Mouse (Mus musculus) midbrain, embryonic 11.5 days (tissue): ENCODE data around the gene Setd4. TPM values are rescaled to one million over a fixed set of nuclear protein-coding genes. Genes with fewer than 3 reads are reported as not detected.

ENCODE experiments used
- ATAC-seq: fragments of 200-750 bp; cut with Nextera tagmentation; 2 replicates; pipeline ENCODE4 v1.8.0; 2017; ENCODE audit warnings: moderate TSS enrichment, moderate library complexity; ENCODE audit not compliant: low FRiP score
- DNase-seq: peaks from one replicate; pipeline ENCODE4 v3.0.0; 2015; ENCODE audit warnings: low spot score; ENCODE audit errors: missing footprints
- H3K27ac ChIP-seq: fragments of 300-500 bp; sonication (generic); 2 replicates; pipeline ENCODE4 v1.5.1; 2014; ENCODE audit warnings: low read depth, low read length
- H3K27me3 ChIP-seq: fragments of 300-500 bp; sonication (generic); 2 replicates; pipeline ENCODE4 v1.6.1; 2014; ENCODE audit warnings: mild to moderate bottlenecking, low read length, moderate library complexity, mixed read lengths; ENCODE audit not compliant: control insufficient read depth, insufficient read depth
- H3K36me3 ChIP-seq: fragments of 300-500 bp; sonication (generic); 2 replicates; pipeline ENCODE4 v1.6.1; 2014; ENCODE audit warnings: mild to moderate bottlenecking, low read length, moderate library complexity, mixed read lengths; ENCODE audit not compliant: control insufficient read depth, insufficient read depth
- H3K4me1 ChIP-seq: fragments of 300-500 bp; sonication (generic); 2 replicates; pipeline ENCODE4 v1.6.1; 2014; ENCODE audit warnings: low read length; ENCODE audit not compliant: control insufficient read depth, insufficient read depth
- H3K4me2 ChIP-seq: fragments of 300-500 bp; sonication (generic); 2 replicates; pipeline ENCODE4 v1.6.1; 2014; ENCODE audit warnings: mild to moderate bottlenecking, moderate library complexity
- H3K4me3 ChIP-seq: fragments of 300-500 bp; sonication (generic); 2 replicates; pipeline ENCODE4 v1.5.1; 2014; ENCODE audit warnings: low read depth, low read length
- H3K9ac ChIP-seq: fragments of 300-500 bp; sonication (generic); 2 replicates; pipeline ENCODE4 v1.6.1; 2014; ENCODE audit warnings: low read length
- H3K9me3 ChIP-seq: fragments of 300-500 bp; sonication (generic); 2 replicates; pipeline ENCODE4 v1.6.1; 2016; ENCODE audit warnings: low read length; ENCODE audit not compliant: control insufficient read depth
- WGBS: fragments of 180-500 bp; shearing (Covaris S2); extraction: QIAGEN DNeasy Blood & Tissue Kit; methylation state at CpG from one replicate; pipeline ENCODE4 v1.1.7; 2014; 5-methylcytosine and 5-hydroxymethylcytosine counted together
- polyA plus RNA-seq: library from polyadenylated mRNA; unstranded; fragments of >200 nt; fragmentation: Nextera tagmentation; extraction: Ambion mirVana; gene quantifications from 2 replicates; pipeline ENCODE4 v1.2.1, GENCODE M21; 2014

Gene Setd4
- polyA plus RNA-seq, 1 experiment from 2014 or later, result 11.6 TPM

GRCm38 (mm10) chr16:93596807-93597206 is 7.1 kb downstream of the Setd4 start:
- Histone ChIP-seq H3K9me3 (no peaks in the 10 kb centered on the region), H3K4me3 (no peak overlapping the region), H3K27me3 (no peaks in the 10 kb centered on the region), H3K9ac (no peak overlapping the region), H3K4me1 (no peaks in the 10 kb centered on the region), H3K36me3 (no peaks in the 10 kb centered on the region; the same call in 1 of the 2 replicates), H3K4me2 (no peak overlapping the region), H3K27ac (no peak overlapping the region)
- ATAC-seq, result no peak
- DNase-seq, result peak; percentile 75
- 87% methylated on average over 7 of the region's 7 CpGs for WGBS

- Histone ChIP-seq H3K9me3 (no peaks in the 10 kb centered on the region), H3K27me3 (no peaks in the 10 kb centered on the region), H3K4me2 (no peak overlapping the region), H3K4me3 (no peak overlapping the region), H3K4me1 (no peaks in the 10 kb centered on the region), H3K36me3 (no peaks in the 10 kb centered on the region; the same call in 1 of the 2 replicates), H3K27ac (no peak overlapping the region), H3K9ac (no peak overlapping the region)
- no peak for DNase-seq
- WGBS, result 90% methylated on average over 5 of the region's 5 CpGs
- ATAC-seq, result no peak
Observed at GRCm38 (mm10) chr16:93595766-93596165, 8.1 kb downstream of the Setd4 start.

GRCm38 (mm10) chr16:93594448-93594847 is 9.4 kb downstream of the Setd4 start:
- H3K4me1 ChIP-seq, result no peaks in the 10 kb centered on the region
- H3K27me3 ChIP-seq, result no peaks in the 10 kb centered on the region
- H3K36me3 ChIP-seq, result no peaks in the 10 kb centered on the region; the same call in 1 of the 2 replicates
- no peak overlapping the region for H3K9ac ChIP-seq
- 91% methylated on average over 10 of the region's 10 CpGs for WGBS
- H3K9me3 ChIP-seq, result no peaks in the 10 kb centered on the region
- ATAC-seq, result no peak
- H3K27ac ChIP-seq, result no peak overlapping the region
- H3K4me3 ChIP-seq, result no peak overlapping the region
- H3K4me2 ChIP-seq, result no peak overlapping the region
- DNase-seq, result peak; percentile 57

- Histone ChIP-seq H3K4me2 (no peak overlapping the region), H3K9me3 (no peaks in the 10 kb centered on the region), H3K4me3 (no peak overlapping the region), H3K36me3 (no peaks in the 10 kb centered on the region; the same call in 1 of the 2 replicates), H3K9ac (no peak overlapping the region), H3K4me1 (no peaks in the 10 kb centered on the region), H3K27ac (no peak overlapping the region), H3K27me3 (no peaks in the 10 kb centered on the region)
- ATAC-seq (no peak), DNase-seq (no peak)
- 92% methylated on average over 8 of the region's 8 CpGs for WGBS
Observed at GRCm38 (mm10) chr16:93593406-93593805, 10.5 kb downstream of the Setd4 start.

GRCm38 (mm10) chr16:93592711-93593110 is 11.2 kb downstream of the Setd4 start:
- Histone ChIP-seq H3K36me3 (no peaks in the 10 kb centered on the region; the same call in 1 of the 2 replicates), H3K9ac (no peak overlapping the region), H3K9me3 (no peaks in the 10 kb centered on the region), H3K4me1 (no peaks in the 10 kb centered on the region), H3K4me2 (no peak overlapping the region), H3K27me3 (no peaks in the 10 kb centered on the region), H3K27ac (no peak overlapping the region), H3K4me3 (no peak overlapping the region)
- 98% methylated on average over 3 of the region's 3 CpGs for WGBS
- ATAC-seq (no peak), DNase-seq (no peak)

- DNase-seq (no peak), ATAC-seq (no peak)
- Histone ChIP-seq H3K36me3 (no peaks in the 10 kb centered on the region; the same call in 1 of the 2 replicates), H3K9ac (no peak overlapping the region), H3K27me3 (no peaks in the 10 kb centered on the region), H3K4me3 (no peak overlapping the region), H3K27ac (no peak overlapping the region), H3K4me1 (no peaks in the 10 kb centered on the region), H3K4me2 (no peak overlapping the region), H3K9me3 (no peaks in the 10 kb centered on the region)
- 93% methylated on average over 20 of the region's 20 CpGs for WGBS
Observed at GRCm38 (mm10) chr16:93591450-93592430, 12.1 kb downstream of the Setd4 start.

- no peaks in the 10 kb centered on the region; the same call in 1 of the 2 replicates for H3K36me3 ChIP-seq
- H3K27ac ChIP-seq, result no peak overlapping the region
- no peak overlapping the region for H3K4me2 ChIP-seq
- H3K27me3 ChIP-seq, result no peaks in the 10 kb centered on the region
- H3K9me3 ChIP-seq, result no peaks in the 10 kb centered on the region
- 95% methylated on average over 15 of the region's 15 CpGs for WGBS
- DNase-seq (no peak), ATAC-seq (no peak)
- H3K9ac ChIP-seq, result no peak overlapping the region
- H3K4me3 ChIP-seq, result no peak overlapping the region
- H3K4me1 ChIP-seq, result no peaks in the 10 kb centered on the region
Observed at GRCm38 (mm10) chr16:93590915-93591314, 12.9 kb downstream of the Setd4 start.

GRCm38 (mm10) chr16:93588281-93588680 is 15.6 kb downstream of the Setd4 start:
- Histone ChIP-seq H3K4me2 (no peak overlapping the region), H3K9ac (no peak overlapping the region), H3K27ac (no peak overlapping the region), H3K4me3 (no peak overlapping the region), H3K4me1 (no peaks in the 10 kb centered on the region), H3K36me3 (no peaks in the 10 kb centered on the region; the same call in 1 of the 2 replicates), H3K9me3 (no peaks in the 10 kb centered on the region), H3K27me3 (no peaks in the 10 kb centered on the region)
- 71% methylated on average over 4 of the region's 4 CpGs for WGBS
- ATAC-seq, result no peak
- no peak for DNase-seq

GRCm38 (mm10) chr16:93586382-93586781 is 17.5 kb downstream of the Setd4 start:
- no peaks in the 10 kb centered on the region for H3K36me3 ChIP-seq
- WGBS, result 58% methylated on average over 8 of the region's 8 CpGs
- H3K27ac ChIP-seq, result no peak overlapping the region
- no peak for ATAC-seq
- no peaks in the 10 kb centered on the region for H3K27me3 ChIP-seq
- H3K9me3 ChIP-seq, result no peaks in the 10 kb centered on the region
- no peak for DNase-seq
- no peak overlapping the region for H3K4me2 ChIP-seq
- H3K4me3 ChIP-seq, result no peak overlapping the region
- H3K4me1 ChIP-seq, result no peaks in the 10 kb centered on the region
- H3K9ac ChIP-seq, result no peak overlapping the region
